ENCODE assay signal across 8 mouse cellular contexts in the genomic region with DNA sequence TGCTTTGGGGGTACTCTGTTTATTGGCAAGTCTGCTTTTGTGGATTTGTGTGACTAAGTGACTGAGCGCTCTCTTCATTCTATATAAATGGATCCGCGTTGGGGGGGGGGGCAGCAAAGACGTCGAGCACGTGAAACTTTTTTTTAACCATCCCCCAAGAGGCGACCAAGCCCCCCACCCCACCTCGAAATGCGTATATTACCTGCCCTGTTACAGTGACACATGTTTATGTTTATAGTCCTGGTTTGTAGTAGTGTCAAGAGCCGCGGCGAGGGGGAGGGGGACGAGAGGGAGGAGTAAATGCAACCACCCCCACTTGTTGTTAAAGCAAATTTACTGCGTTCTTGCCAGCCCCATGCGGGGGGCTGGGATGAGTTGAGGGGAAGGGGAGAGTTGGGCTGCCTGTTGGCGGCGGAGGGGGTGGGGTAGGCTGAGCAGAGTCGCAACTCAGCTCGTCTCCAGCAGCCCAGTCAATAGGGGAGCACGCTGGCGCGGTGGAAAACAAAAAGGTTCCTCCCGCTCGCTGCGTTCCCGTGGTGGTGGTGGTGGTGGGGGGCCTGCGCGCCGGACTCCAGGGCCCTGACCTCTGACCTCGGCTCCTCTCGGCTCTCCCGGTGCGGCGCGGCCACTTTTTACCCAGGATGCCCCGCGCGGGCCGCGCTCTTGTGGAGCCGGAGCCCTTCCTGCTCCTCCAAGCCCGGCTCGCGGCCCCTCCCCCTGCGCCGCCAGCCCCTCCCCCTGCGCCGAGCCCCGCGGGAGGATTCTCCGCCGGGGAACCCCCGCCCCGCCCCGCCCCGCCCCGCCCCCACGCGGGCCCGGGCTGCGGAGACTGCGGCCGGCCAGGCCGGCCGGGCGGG. TPM values are rescaled to one million over a fixed set of nuclear protein-coding genes. Genes with fewer than 3 reads are reported as not detected.
DNase-seq lines count a peak whose midpoint lies in the region; ATAC-seq and TF ChIP-seq lines count a peak whose summit lies in the region.

No protein-coding gene starts in this region.

- H3K27ac ChIP-seq in gastrocnemius, adult 2 months: peak overlapping the region; percentile 100

- H3K4me3 ChIP-seq in gastrocnemius, adult 2 months: peak overlapping the region; percentile 91

- intact Hi-C loops in gastrocnemius, adult 2 months (cut with DNase I): loop anchor here (1.0 to 10.0 kb wide), 5 partner anchors 8 to 709 kb away; partner anchors contain the start of genes Bmi1, Commd3 and Dnajc1
- intact Hi-C loops in left cerebral cortex, postnatal 14 days (cut with DNase I): no loop called here

- ATAC-seq in activated CD4-positive, CD25-positive, alpha-beta regulatory T cell, adult 4 months: peak; percentile 66
- ATAC-seq in megakaryocyte progenitor cell, adult 5-6 weeks (replicated peaks; ENCODE audit: poor library complexity): peak; percentile 73

- TF ChIP-seq CTCF in gastrocnemius, adult 2 months (IDR thresholded peaks at IDR 0.05): no peak

- peak; percentile 93 to 96 for DNase-seq in cerebellum, postnatal 36 days
- DNase-seq in gastrocnemius, adult 2 months: peak; percentile 99
- DNase-seq in induced T-regulatory cell, adult 2 months (ENCODE audit: low read depth): peak; percentile 94
- DNase-seq in left cerebral cortex, postnatal 14 days (ENCODE audit: low spot score in 2 of 2): peak; percentile 83 to 87
- peak; percentile 91 for DNase-seq in right cerebral cortex, postnatal 14 days
- peak; percentile 94 for DNase-seq in urinary bladder, postnatal 25 days (ENCODE audit: low spot score)

RNA-seq across cellular contexts. Expression of gene Mllt10, which starts 1.1 kb away (rescaled TPM):
- polyA plus RNA-seq in activated CD4-positive, CD25-positive, alpha-beta regulatory T cell, adult 4 months (2017; shearing (Covaris generic)): 10 to 100 TPM; 34.0 to 36.9 TPM
- total RNA-seq in gastrocnemius, adult 2 months (2021): 10 to 100 TPM; 24.0 to 24.1 TPM
- total RNA-seq in left cerebral cortex, postnatal 14 days (2021): 10 to 100 TPM; 47.7 TPM
- 62.3 and 96.1 TPM in 2 replicates for total RNA-seq in megakaryocyte progenitor cell, adult 5-6 weeks (2015)
- total RNA-seq in megakaryocyte progenitor cell, adult 5-6 weeks (2017): 41.4 and 57.9 TPM in 2 replicates

RNA-seq across cellular contexts. Expression of gene Skida1, which starts 7.3 kb away (rescaled TPM):
- polyA plus RNA-seq in activated CD4-positive, CD25-positive, alpha-beta regulatory T cell, adult 4 months (2017; shearing (Covaris generic)): under 1 TPM; 0.25 to 0.48 TPM
- under 1 TPM; 0.14 to 0.46 TPM for total RNA-seq in gastrocnemius, adult 2 months (2021)
- 1 to 10 TPM; 7.1 to 8.1 TPM for total RNA-seq in left cerebral cortex, postnatal 14 days (2021)
- total RNA-seq in megakaryocyte progenitor cell, adult 5-6 weeks (2015): not detected in 2 replicates
- total RNA-seq in megakaryocyte progenitor cell, adult 5-6 weeks (2017): 0.14 TPM in 1 of 2 replicates, not detected in the other

RNA-seq across cellular contexts. Expression of gene A930004D18Rik, which starts 18.6 kb away (rescaled TPM):
- 1 to 10 TPM; 2.3 to 2.9 TPM for polyA plus RNA-seq in activated CD4-positive, CD25-positive, alpha-beta regulatory T cell, adult 4 months (2017; shearing (Covaris generic))
- total RNA-seq in gastrocnemius, adult 2 months (2021): under 1 TPM; 0.20 to 0.59 TPM
- 1 to 10 TPM; 1.5 to 1.6 TPM for total RNA-seq in left cerebral cortex, postnatal 14 days (2021)
- not detected in 2 replicates for total RNA-seq in megakaryocyte progenitor cell, adult 5-6 weeks (2015)
- total RNA-seq in megakaryocyte progenitor cell, adult 5-6 weeks (2017): not detected in 2 replicates

RNA-seq across cellular contexts. Expression of gene H2al2a, which starts 59.4 kb away (rescaled TPM):
- not detected for polyA plus RNA-seq in activated CD4-positive, CD25-positive, alpha-beta regulatory T cell, adult 4 months (2017; shearing (Covaris generic))
- total RNA-seq in gastrocnemius, adult 2 months (2021): not detected
- not detected for total RNA-seq in left cerebral cortex, postnatal 14 days (2021)
- not detected in 2 replicates for total RNA-seq in megakaryocyte progenitor cell, adult 5-6 weeks (2015)
- not detected in 2 replicates for total RNA-seq in megakaryocyte progenitor cell, adult 5-6 weeks (2017)

Comparison
In these comparisons a context has a peak if more than half of its experiments do, and no peak if none do; other contexts are left out.
1. Peak in every context shown above with its lines: DNase-seq, ATAC-seq, H3K4me3 ChIP-seq and H3K27ac ChIP-seq.
2. RNA of gene Skida1, which starts 7.3 kb away (total RNA-seq): 7.1 to 8.1 TPM in left cerebral cortex, postnatal 14 days; 0.14 to 0.46 TPM in gastrocnemius, adult 2 months and 0.14 TPM in megakaryocyte progenitor cell, adult 5-6 weeks; every median in the first group is over 4 times any median in the second.